Mouse (Mus musculus) embryo, embryonic 11 days (tissue): ENCODE data around the gene E4f1.
"Not testable (repeated sequence)": the region's sequence is repeated elsewhere in the genome, so short reads cannot be mapped to it uniquely, and the experiment has no call there.

Experiments
- DNase-seq: peaks from one replicate; pipeline ENCODE4 v3.0.0-alpha.2; 2015

The E4f1 gene

DNA sequence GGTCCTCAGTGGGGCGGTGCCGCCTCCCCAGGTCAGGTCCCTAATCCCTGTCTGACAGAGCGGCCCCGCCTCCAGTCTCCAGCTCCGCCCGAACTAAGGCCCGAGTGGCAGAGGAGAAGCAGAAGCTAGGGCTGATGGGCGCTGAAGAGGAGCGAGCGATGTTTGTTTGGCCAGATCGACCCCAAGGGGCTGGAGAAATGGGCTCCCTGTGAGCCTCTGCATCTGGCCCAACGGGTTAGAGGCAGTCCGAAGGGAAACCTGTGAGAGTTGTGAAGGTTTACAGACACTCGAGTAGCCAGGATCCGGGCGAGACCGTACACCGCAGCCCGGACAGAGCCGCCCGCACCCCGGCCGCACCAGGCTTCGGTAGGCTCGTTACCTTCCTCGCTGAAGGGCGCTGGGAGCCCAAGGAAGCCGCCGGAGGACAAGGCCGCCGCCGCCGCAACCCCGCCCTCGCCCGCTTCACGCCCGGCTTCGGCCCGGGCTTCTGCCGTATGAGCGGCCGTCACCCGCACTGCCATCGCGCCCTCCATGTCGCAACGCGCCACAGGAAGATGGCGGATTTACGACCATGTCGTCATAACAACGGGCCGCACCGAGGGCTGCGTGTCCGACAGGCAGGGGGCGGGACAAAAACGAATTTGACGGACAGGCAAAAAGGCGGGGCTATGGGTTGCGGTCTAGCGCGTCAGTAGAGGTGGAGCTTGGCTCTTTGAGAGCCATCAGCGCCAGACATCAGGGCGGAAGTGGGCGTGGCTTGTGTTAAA is 15.2 kb downstream of the E4f1 start:
- DNase-seq: peak; percentile 100

- no peak for DNase-seq
Measured at GRCm38 (mm10) chr17:24454218-24454755, 15.8 kb downstream of the E4f1 start.

DNA sequence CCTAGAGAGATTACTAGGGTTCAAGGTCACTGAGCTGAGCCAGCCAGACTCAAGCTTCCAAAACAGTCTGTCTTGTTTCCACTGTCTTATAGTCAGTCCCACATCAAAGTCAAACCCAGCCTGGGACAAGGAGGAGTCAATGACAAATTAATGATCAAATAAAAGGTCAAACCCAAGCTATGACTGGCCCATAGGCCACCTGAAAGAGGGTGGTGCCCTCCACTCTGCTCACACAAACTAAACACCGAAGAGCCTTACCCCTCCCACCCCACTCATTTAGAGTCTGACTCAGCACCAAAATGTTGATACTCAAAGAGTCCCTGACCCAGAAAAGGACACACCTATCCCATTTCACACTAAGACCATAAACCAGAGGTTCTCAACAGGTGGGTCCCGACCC is 16.7 kb downstream of the E4f1 start:
- no peak for DNase-seq

GRCm38 (mm10) chr17:24451220-24451619 is 18.9 kb downstream of the E4f1 start:
- no peak for DNase-seq

- no peak for DNase-seq
Measured at GRCm38 (mm10) chr17:24449507-24449906, 20.6 kb downstream of the E4f1 start.

DNA sequence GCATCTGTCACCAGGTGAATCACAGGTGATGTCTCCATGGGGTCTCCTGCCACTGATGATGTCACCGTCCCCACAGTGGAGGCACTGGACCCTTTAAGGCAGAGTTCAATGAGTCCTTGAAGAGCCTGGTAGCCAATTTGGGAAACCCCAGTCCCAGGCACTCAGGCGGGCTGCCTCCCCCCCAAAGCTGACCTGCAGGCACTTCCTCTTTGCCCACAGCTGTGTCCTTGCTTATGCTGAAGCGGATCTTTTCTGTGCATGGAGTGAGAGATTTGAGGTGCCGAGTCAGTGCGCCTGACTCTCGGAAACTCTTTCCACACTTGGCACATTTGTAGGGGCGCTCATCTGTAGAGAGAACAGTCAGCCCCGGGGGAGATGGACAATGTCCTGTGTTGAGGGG is 23.5 kb downstream of the E4f1 start:
- DNase-seq: no peak

GRCm38 (mm10) chr17:24443409-24443808 is 26.7 kb downstream of the E4f1 start:
- no peak for DNase-seq

GRCm38 (mm10) chr17:24442632-24443155 is 27.4 kb downstream of the E4f1 start, which contains the start of gene Dnase1l2:
Gene Dnase1l2, minus strand, starts transcription at chr17:24443105.
- no peak for DNase-seq

DNA sequence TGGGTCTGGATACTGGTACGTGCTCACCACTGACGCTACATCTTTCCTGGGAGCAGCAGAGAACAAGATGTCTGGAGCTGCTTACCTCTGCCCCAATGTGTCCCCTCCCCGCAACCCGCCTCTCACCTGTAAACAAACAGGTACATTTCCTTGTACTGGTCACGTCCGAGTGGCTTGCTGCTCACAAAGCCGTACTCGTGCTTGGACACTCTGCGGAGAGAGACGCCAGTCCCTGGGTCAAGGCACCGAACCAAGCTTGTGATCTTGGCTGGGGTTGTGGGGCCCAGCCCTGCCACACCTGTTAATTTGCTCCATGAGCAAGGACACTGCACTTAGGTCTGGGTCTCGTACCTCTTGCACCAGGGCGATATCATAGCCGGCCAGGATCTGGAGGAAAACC is 28.0 kb downstream of the E4f1 start:
- no peak for DNase-seq

DNA sequence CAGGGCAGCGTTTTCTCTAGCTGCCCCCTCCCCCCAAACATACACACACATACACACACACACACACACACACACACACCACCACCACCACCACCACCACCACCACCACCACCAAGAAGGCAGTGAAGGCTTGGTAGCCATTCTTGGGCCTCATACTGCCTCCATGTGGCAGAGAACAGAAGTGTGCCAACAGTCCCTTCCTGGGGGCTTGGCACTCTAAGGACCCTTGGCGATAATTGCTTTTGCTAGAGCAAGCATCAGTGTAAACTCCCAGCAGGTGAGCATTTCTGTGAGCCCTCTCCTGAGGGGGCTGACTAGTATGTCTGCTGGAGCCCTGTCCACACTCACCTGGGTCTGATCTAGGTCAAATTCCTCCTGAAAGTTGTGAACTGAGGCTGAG is 29.0 kb downstream of the E4f1 start:
- DNase-seq: peak; percentile 34

- no peak for DNase-seq
Measured at GRCm38 (mm10) chr17:24440377-24440776, 29.7 kb downstream of the E4f1 start.

- peak; percentile 45 for DNase-seq
Measured at GRCm38 (mm10) chr17:24437016-24437415, 33.1 kb downstream of the E4f1 start.

DNA sequence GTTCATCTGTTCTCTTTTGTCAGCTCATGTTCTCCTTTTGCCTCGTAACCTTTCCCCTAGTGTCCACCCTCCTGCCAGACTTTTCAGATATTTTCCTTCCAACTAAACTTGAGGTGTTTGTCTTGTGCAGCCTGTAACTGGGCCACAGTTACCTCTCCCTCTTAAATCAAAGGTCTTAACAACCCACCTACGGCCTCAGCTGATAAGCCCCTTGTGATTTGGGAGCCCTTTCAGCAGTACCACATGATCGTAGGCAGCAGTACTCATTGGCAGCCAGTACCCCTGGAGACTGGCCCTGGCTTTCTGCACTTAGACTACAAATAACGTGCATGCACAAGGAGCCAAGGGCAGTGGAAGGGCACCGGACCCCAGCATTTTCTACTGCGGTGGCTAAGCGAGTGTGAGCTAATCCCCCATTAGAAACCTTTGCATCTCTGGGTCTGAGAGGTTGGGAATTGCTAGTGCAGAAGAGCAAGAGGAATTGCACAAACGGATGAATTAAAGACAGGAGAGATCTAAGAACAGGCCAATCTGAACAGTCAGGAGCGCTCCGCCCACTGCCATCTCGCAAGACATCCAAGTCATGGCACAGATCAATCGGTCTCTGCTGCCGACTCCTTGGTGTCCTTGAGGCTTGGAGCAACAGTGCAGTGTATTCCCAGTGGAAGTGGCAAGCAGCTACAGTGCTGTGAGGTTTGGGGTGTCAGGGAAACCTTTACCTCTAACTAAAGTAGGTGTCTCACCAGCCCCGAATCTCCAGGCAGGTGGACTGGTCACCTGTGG is 40.7 kb downstream of the E4f1 start:
- DNase-seq: no peak

GRCm38 (mm10) chr17:24427170-24427557 is 42.9 kb downstream of the E4f1 start:
- DNase-seq: peak; percentile 41

GRCm38 (mm10) chr17:24426471-24427169 is 43.5 kb downstream of the E4f1 start, which contains the start of gene Eci1:
Gene Eci1, plus strand, starts transcription at chr17:24426641.
- peak; percentile 96 for DNase-seq

DNA sequence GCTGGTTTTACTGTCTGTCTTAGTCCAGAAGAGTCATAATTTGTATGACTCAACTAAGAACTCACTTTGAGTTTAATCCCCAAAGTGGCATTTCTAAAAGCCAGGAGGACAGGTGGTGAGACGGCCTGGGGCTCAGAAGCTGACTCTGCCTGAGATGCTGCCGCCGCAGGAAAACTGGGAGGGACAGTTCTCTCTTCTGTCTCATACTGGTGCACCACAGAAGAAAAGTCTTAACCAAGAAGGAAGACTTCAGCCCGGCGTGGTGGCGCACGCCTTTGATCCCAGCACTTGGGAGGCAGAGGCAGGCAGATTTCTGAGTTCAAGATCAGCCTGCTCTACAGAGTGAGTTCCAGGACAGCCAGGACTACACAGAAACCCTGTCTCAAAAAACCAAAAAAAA is 44.2 kb downstream of the E4f1 start:
- no peak for DNase-seq

- DNase-seq: not testable (repeated sequence)
Measured at GRCm38 (mm10) chr17:24425326-24425725, 44.8 kb downstream of the E4f1 start.

DNA sequence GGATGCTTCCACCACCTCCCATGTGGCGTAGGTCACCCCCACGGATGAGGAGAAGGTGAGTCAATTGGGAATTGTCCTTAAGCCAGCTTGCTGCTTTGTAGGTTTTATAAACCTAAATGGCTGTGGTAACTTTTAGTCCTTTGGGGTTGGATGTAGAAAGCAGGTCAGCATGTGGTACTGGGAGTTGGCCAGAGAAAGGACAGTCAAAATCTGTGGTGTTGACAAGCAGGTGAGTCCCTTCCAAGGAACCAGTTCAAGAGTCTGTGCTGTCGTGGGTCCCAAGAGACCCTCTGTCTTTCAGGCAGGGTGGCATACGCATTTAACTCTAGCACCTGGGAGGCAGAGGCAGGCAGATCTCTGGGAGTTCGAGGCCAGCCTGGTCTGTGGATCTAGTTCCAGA is 45.6 kb downstream of the E4f1 start:
- DNase-seq: no peak

GRCm38 (mm10) chr17:24423114-24423513 is 47.0 kb downstream of the E4f1 start:
- no peak for DNase-seq

- no peak for DNase-seq
Measured at GRCm38 (mm10) chr17:24416051-24416652, 54.0 kb downstream of the E4f1 start.

- no peak for DNase-seq
Measured at GRCm38 (mm10) chr17:24415011-24415410, 55.1 kb downstream of the E4f1 start.

DNA sequence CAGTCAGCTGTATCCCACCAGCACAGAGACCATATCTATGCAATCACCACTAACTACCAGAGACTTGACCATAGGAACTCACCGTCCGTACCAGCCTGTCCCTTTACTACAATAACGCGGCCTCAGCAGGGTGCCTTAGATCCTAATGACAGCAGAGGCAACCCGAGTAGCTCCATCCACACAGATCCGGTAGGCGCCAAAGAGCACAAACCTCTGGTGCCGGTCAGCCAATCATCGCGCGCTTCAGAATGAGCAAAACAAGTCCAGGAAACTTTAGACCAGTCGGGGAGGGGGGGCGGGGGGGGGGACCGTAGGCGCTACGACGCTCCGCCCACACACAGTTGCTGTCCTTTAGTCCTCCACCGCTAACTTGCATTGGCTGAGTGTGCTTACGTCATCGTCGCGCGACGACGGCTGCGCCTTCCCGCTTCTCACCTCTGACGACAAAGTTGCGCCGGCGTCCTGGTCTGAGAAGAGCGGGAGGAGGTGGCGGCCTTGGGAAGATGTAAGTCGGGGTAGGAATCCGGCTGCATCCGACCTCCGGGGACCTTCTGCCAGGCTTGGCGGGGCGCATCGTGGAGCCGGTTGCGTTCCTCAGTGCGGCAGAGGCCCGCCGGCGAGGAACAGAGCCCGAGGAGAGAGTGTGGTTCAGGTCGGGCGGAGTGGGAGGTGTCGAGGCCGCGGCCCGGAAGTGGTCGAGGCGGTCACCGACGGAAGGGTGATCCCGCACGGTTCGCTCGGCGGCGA is 55.7 kb downstream of the E4f1 start, which contains the start of gene Rnps1:
Gene Rnps1, plus strand, starts transcription at position 336 of the 747 bp plus-strand sequence.
- peak; percentile 100 for DNase-seq
